Mouse (Mus musculus): ENCODE measurements around the gene Egfl7. TPM values are rescaled to one million over a fixed set of nuclear protein-coding genes. Genes with fewer than 3 reads are reported as not detected.

Egfl7 gene
- polyA plus RNA-seq, 1 experiment from 2014 or later = 341 TPM

GRCm38 (mm10) chr2:26570034-26570433, 9.8 kb upstream of the Egfl7 start:
- Histone ChIP-seq H3K9ac (no peak overlapping the region), H3K36me3 (no peaks in the 10 kb centered on the region), H3K4me2 (peak overlapping the region; percentile 44), H3K4me1 (peaks cover 30% of the 10 kb centered on the region), H3K27ac (peak overlapping the region; percentile 83; the same call in 1 of the 2 replicates), H3K27me3 (no peaks in the 10 kb centered on the region), H3K9me3 (no peaks in the 10 kb centered on the region), H3K4me3 (no peak overlapping the region)
- 7% methylated on average over 3 of the region's 3 CpGs for WGBS
- ATAC-seq (ENCODE audit: borderline replicate concordance, extremely low read depth, low FRiP score, low TSS enrichment) = no peak

- no peak overlapping the region for H3K4me3 ChIP-seq
- 60% methylated on average over 9 of the region's 9 CpGs for WGBS
- no peaks in the 10 kb centered on the region for H3K9me3 ChIP-seq
- peak overlapping the region; percentile 44 for H3K4me2 ChIP-seq
- no peak for ATAC-seq (ENCODE audit: borderline replicate concordance, extremely low read depth, low FRiP score, low TSS enrichment)
- H3K9ac ChIP-seq = no peak overlapping the region
- peak overlapping the region; percentile 83 for H3K27ac ChIP-seq
- H3K4me1 ChIP-seq = peaks cover 44% of the 10 kb centered on the region
- H3K27me3 ChIP-seq = no peaks in the 10 kb centered on the region
- H3K36me3 ChIP-seq = no peaks in the 10 kb centered on the region
Measured at GRCm38 (mm10) chr2:26571400-26571799, 8.4 kb upstream of the Egfl7 start.

- WGBS = 61% methylated on average over 5 of the region's 5 CpGs
- H3K9me3 ChIP-seq = no peaks in the 10 kb centered on the region
- no peaks in the 10 kb centered on the region for H3K36me3 ChIP-seq
- H3K27ac ChIP-seq = peak overlapping the region; percentile 83
- no peak overlapping the region for H3K9ac ChIP-seq
- H3K27me3 ChIP-seq = no peaks in the 10 kb centered on the region
- peaks cover 48% of the 10 kb centered on the region for H3K4me1 ChIP-seq
- peak overlapping the region; percentile 44 for H3K4me2 ChIP-seq
- peak; percentile 31 for ATAC-seq (ENCODE audit: borderline replicate concordance, extremely low read depth, low FRiP score, low TSS enrichment)
- H3K4me3 ChIP-seq = no peak overlapping the region
Measured at GRCm38 (mm10) chr2:26571826-26572225, 8.0 kb upstream of the Egfl7 start.

GRCm38 (mm10) chr2:26573396-26573795, 6.4 kb upstream of the Egfl7 start:
- peak; percentile 77 for ATAC-seq (ENCODE audit: borderline replicate concordance, extremely low read depth, low FRiP score, low TSS enrichment)

GRCm38 (mm10) chr2:26573807-26574206, 6.0 kb upstream of the Egfl7 start:
- Histone ChIP-seq H3K27me3 (no peaks in the 10 kb centered on the region), H3K36me3 (no peaks in the 10 kb centered on the region), H3K4me2 (peak overlapping the region; percentile 32), H3K9ac (no peak overlapping the region), H3K4me1 (peaks cover 64% of the 10 kb centered on the region), H3K9me3 (no peaks in the 10 kb centered on the region), H3K4me3 (no peak overlapping the region), H3K27ac (peak overlapping the region; percentile 78)
- ATAC-seq (ENCODE audit: borderline replicate concordance, extremely low read depth, low FRiP score, low TSS enrichment) = no peak
- WGBS = 6% methylated on average over 5 of the region's 5 CpGs

More at GRCm38 (mm10) chr2:26573396-26573795, 6.4 kb upstream of the Egfl7 start:
- Histone ChIP-seq H3K27me3 (no peaks in the 10 kb centered on the region), H3K9me3 (no peaks in the 10 kb centered on the region), H3K4me1 (peaks cover 60% of the 10 kb centered on the region), H3K27ac (peak overlapping the region; percentile 78), H3K9ac (no peak overlapping the region), H3K36me3 (no peaks in the 10 kb centered on the region), H3K4me3 (no peak overlapping the region), H3K4me2 (peak overlapping the region; percentile 32)
- 24% methylated on average over 12 of the region's 12 CpGs for WGBS

- no peak overlapping the region for H3K9ac ChIP-seq
- H3K4me3 ChIP-seq = no peak overlapping the region
- H3K27ac ChIP-seq = peak overlapping the region; percentile 49; the same call in 1 of the 2 replicates
- peaks cover 74% of the 10 kb centered on the region for H3K4me1 ChIP-seq
- no peaks in the 10 kb centered on the region for H3K27me3 ChIP-seq
- WGBS = 64% methylated on average over 5 of the region's 5 CpGs
- no peaks in the 10 kb centered on the region for H3K9me3 ChIP-seq
- H3K4me2 ChIP-seq = no peak overlapping the region
- no peak for ATAC-seq (ENCODE audit: borderline replicate concordance, extremely low read depth, low FRiP score, low TSS enrichment)
- H3K36me3 ChIP-seq = no peaks in the 10 kb centered on the region
Measured at GRCm38 (mm10) chr2:26574862-26575261, 5.0 kb upstream of the Egfl7 start.

- H3K27me3 ChIP-seq = no peaks in the 10 kb centered on the region
- WGBS = 62% methylated on average over 1 of the region's 1 CpGs
- H3K9me3 ChIP-seq = no peaks in the 10 kb centered on the region
- 0 out of 2 replicates have a peak overlapping the region, but pooled peaks have one; percentile 5 for H3K4me2 ChIP-seq
- H3K36me3 ChIP-seq = no peaks in the 10 kb centered on the region
- H3K27ac ChIP-seq = peak overlapping the region; percentile 56
- peaks cover 76% of the 10 kb centered on the region for H3K4me1 ChIP-seq
- no peak overlapping the region for H3K9ac ChIP-seq
- no peak overlapping the region for H3K4me3 ChIP-seq
- no peak for ATAC-seq (ENCODE audit: borderline replicate concordance, extremely low read depth, low FRiP score, low TSS enrichment)
Measured at GRCm38 (mm10) chr2:26575378-26575777, 4.4 kb upstream of the Egfl7 start.

- Histone ChIP-seq H3K9me3 (no peaks in the 10 kb centered on the region), H3K36me3 (no peaks in the 10 kb centered on the region), H3K4me2 (no peak overlapping the region), H3K9ac (no peak overlapping the region), H3K4me3 (no peak overlapping the region), H3K27me3 (no peaks in the 10 kb centered on the region), H3K4me1 (peaks cover 74% of the 10 kb centered on the region), H3K27ac (peak overlapping the region; percentile 56)
- WGBS = 50% methylated on average over 4 of the region's 4 CpGs
- ATAC-seq (ENCODE audit: borderline replicate concordance, extremely low read depth, low FRiP score, low TSS enrichment) = 0 out of 2 replicates have a peak, but pooled peaks have one; percentile 19
Measured at GRCm38 (mm10) chr2:26575865-26576264, 3.9 kb upstream of the Egfl7 start.

GRCm38 (mm10) chr2:26576462-26576861, 3.4 kb upstream of the Egfl7 start:
- no peaks in the 10 kb centered on the region for H3K27me3 ChIP-seq
- no peak overlapping the region for H3K4me3 ChIP-seq
- no peaks in the 10 kb centered on the region for H3K9me3 ChIP-seq
- H3K27ac ChIP-seq = peak overlapping the region; percentile 54
- H3K9ac ChIP-seq = no peak overlapping the region
- WGBS = 50% methylated on average over 4 of the region's 4 CpGs
- H3K36me3 ChIP-seq = no peaks in the 10 kb centered on the region
- ATAC-seq (ENCODE audit: borderline replicate concordance, extremely low read depth, low FRiP score, low TSS enrichment) = no peak
- no peak overlapping the region; the same call in 1 of the 2 replicates for H3K4me2 ChIP-seq
- H3K4me1 ChIP-seq = peaks cover 74% of the 10 kb centered on the region

- ATAC-seq (ENCODE audit: borderline replicate concordance, extremely low read depth, low FRiP score, low TSS enrichment) = no peak
- Histone ChIP-seq H3K4me1 (peaks cover 67% of the 10 kb centered on the region), H3K4me3 (no peak overlapping the region), H3K27me3 (no peaks in the 10 kb centered on the region), H3K9me3 (no peaks in the 10 kb centered on the region), H3K4me2 (peak overlapping the region; percentile 30; the same call in 1 of the 2 replicates), H3K36me3 (no peaks in the 10 kb centered on the region), H3K9ac (no peak overlapping the region), H3K27ac (peak overlapping the region; percentile 63)
- WGBS = 44% methylated on average over 6 of the region's 6 CpGs
Measured at GRCm38 (mm10) chr2:26578369-26578768, 1.4 kb upstream of the Egfl7 start.

GRCm38 (mm10) chr2:26580751-26581150, 937 bp downstream of the Egfl7 start:
- peak overlapping the region; percentile 38 for H3K4me2 ChIP-seq
- no peaks in the 10 kb centered on the region for H3K27me3 ChIP-seq
- H3K36me3 ChIP-seq = no peaks in the 10 kb centered on the region
- 89% methylated on average over 5 of the region's 5 CpGs for WGBS
- H3K9ac ChIP-seq = no peak overlapping the region
- no peak for ATAC-seq (ENCODE audit: borderline replicate concordance, extremely low read depth, low FRiP score, low TSS enrichment)
- peak overlapping the region; percentile 6 for H3K4me3 ChIP-seq
- peaks cover 43% of the 10 kb centered on the region for H3K4me1 ChIP-seq
- H3K9me3 ChIP-seq = no peaks in the 10 kb centered on the region
- peak overlapping the region; percentile 32; the same call in 1 of the 2 replicates for H3K27ac ChIP-seq

GRCm38 (mm10) chr2:26582203-26582602, 2.4 kb downstream of the Egfl7 start:
- Histone ChIP-seq H3K4me3 (no peak overlapping the region), H3K27me3 (no peaks in the 10 kb centered on the region), H3K9me3 (no peaks in the 10 kb centered on the region), H3K27ac (peak overlapping the region; percentile 77), H3K4me2 (peak overlapping the region; percentile 38), H3K9ac (no peak overlapping the region), H3K4me1 (peaks cover 37% of the 10 kb centered on the region), H3K36me3 (no peaks in the 10 kb centered on the region)
- no peak for ATAC-seq (ENCODE audit: borderline replicate concordance, extremely low read depth, low FRiP score, low TSS enrichment)
- WGBS = 40% methylated on average over 2 of the region's 2 CpGs

All from lung, embryonic 15.5 days (tissue).